Comparison of ENCODE assay signal across 10 mouse cellular contexts in genomic region chr17:86496123-86496771, GRCm38 (mm10). TPM values are rescaled to one million over a fixed set of nuclear protein-coding genes. Genes with fewer than 3 reads are reported as not detected.
DNase-seq lines count a peak whose midpoint lies in the region; ATAC-seq and TF ChIP-seq lines count a peak whose summit lies in the region.
"Had no signal": no experiment of that assay in that cellular context is flagged by ENCODE, and none has a peak within 500 bp of the region (broad histone marks: within the 10 kb centered on the region; RNA-seq: fewer than 3 reads in every experiment).

No protein-coding gene starts in this region.

- TF ChIP-seq EP300 in CH12.LX (IDR thresholded peaks at IDR 0.05; ENCODE audit: low read length) = no peak
- TF ChIP-seq EP300 in liver, embryonic 14.5 days (IDR thresholded peaks at IDR 0.05; ENCODE audit: low read depth) = no peak
- TF ChIP-seq EP300 in stomach, postnatal 0 days (optimal IDR thresholded peaks at IDR 0.05) = no peak

- in situ Hi-C loops in CH12.LX (cut with MboI; ENCODE audit: low pct_ligation_motif_present, low pct_unique_long_range_greater_than_20kb, low sequenced_read_pairs) = loop anchor here (25.0 kb wide), 1 partner anchor 541 kb away; the partner anchor contains the start of genes Cript and Pigf

- no peaks in the 10 kb centered on the region for H3K79me2 ChIP-seq in CH12.LX (replicated peaks; ENCODE audit: control insufficient read depth, extremely low read depth, insufficient read depth, poor library complexity, severe bottlenecking)

- H3K36me3 ChIP-seq in heart, embryonic 10.5 days = peaks cover 24% of the 10 kb centered on the region
- peaks cover 52 to 75% of the 10 kb centered on the region in 2 experiments for H3K36me3 ChIP-seq in CH12.LX (replicated peaks in 1 of 2; ENCODE audit: control insufficient read depth in 1 of 2, insufficient read depth in 1 of 2, low read length in 1 of 2)
- no peaks in the 10 kb centered on the region for H3K36me3 ChIP-seq in liver, embryonic 14.5 days (replicated peaks; ENCODE audit: control insufficient read depth, insufficient read depth, low read depth)
- H3K36me3 ChIP-seq in stomach, postnatal 0 days (ENCODE audit: control insufficient read depth, insufficient read depth, low read length) = no peaks in the 10 kb centered on the region
- peaks cover 3% of the 10 kb centered on the region; the same call in 1 of the 2 replicates for H3K36me3 ChIP-seq in forebrain, embryonic 15.5 days
- H3K36me3 ChIP-seq: liver, embryonic 13.5 days had no signal

- H3K9me3 ChIP-seq in heart, embryonic 10.5 days = no peaks in the 10 kb centered on the region
- H3K9me3 ChIP-seq in CH12.LX (replicated peaks; ENCODE audit: low read length) = peaks cover 3% of the 10 kb centered on the region
- no peaks in the 10 kb centered on the region for H3K9me3 ChIP-seq in liver, embryonic 14.5 days (ENCODE audit: control insufficient read depth, low read length)
- no peaks in the 10 kb centered on the region for H3K9me3 ChIP-seq in stomach, postnatal 0 days (ENCODE audit: control insufficient read depth, low read length)
- H3K9me3 ChIP-seq in forebrain, embryonic 15.5 days = no peaks in the 10 kb centered on the region
- H3K9me3 ChIP-seq: liver, embryonic 13.5 days had no signal

- no peaks in the 10 kb centered on the region for H3K27me3 ChIP-seq in heart, embryonic 10.5 days (ENCODE audit: insufficient read depth, poor library complexity, severe bottlenecking)
- no peaks in the 10 kb centered on the region for H3K27me3 ChIP-seq in CH12.LX (replicated peaks)
- H3K27me3 ChIP-seq in liver, embryonic 14.5 days (ENCODE audit: control insufficient read depth, insufficient read depth, low read length) = no peaks in the 10 kb centered on the region
- no peaks in the 10 kb centered on the region for H3K27me3 ChIP-seq in stomach, postnatal 0 days (ENCODE audit: control insufficient read depth, insufficient read depth, low read length)
- H3K27me3 ChIP-seq in forebrain, embryonic 15.5 days = no peaks in the 10 kb centered on the region
- H3K27me3 ChIP-seq: liver, embryonic 13.5 days had no signal

- WGBS in heart, embryonic 10.5 days = 85% methylated on average over 9 of the region's 9 CpGs
- WGBS in liver, embryonic 14.5 days (ENCODE audit: insufficient replicate concordance) = 70% methylated on average over 9 of the region's 9 CpGs
- 79% methylated on average over 9 of the region's 9 CpGs for WGBS in stomach, postnatal 0 days
- 95% methylated on average over 9 of the region's 9 CpGs for WGBS in forebrain, embryonic 15.5 days

- H3K27ac ChIP-seq in heart, embryonic 10.5 days = no peak overlapping the region
- H3K27ac ChIP-seq in CH12.LX (ENCODE audit: insufficient read depth, low read depth) = no peak overlapping the region
- H3K27ac ChIP-seq in liver, embryonic 14.5 days = no peak overlapping the region
- no peak overlapping the region for H3K27ac ChIP-seq in stomach, postnatal 0 days (replicated peaks)
- H3K27ac ChIP-seq in forebrain, embryonic 15.5 days (replicated peaks) = no peak overlapping the region
- H3K27ac ChIP-seq: liver, embryonic 13.5 days had no signal

- intact Hi-C loops in heart, postnatal 36 days (cut with DNase I) = loop anchor here (1.0 to 2.0 kb wide), 3 partner anchors 259 to 410 kb away; no protein-coding TSS in a partner anchor

- H3K9ac ChIP-seq in CH12.LX (ENCODE audit: insufficient read depth, low read depth) = no peak overlapping the region
- no peak overlapping the region for H3K9ac ChIP-seq in liver, embryonic 14.5 days (replicated peaks)
- H3K9ac ChIP-seq in stomach, postnatal 0 days (ENCODE audit: low read length) = no peak overlapping the region
- H3K9ac ChIP-seq in forebrain, embryonic 15.5 days (replicated peaks) = no peak overlapping the region
- H3K9ac ChIP-seq: liver, embryonic 13.5 days had no signal

- dilution Hi-C loops in CH12.LX (cut with MboI; ENCODE audit: extremely low pct_ligation_motif_present, extremely low pct_unique_long_range_greater_than_20kb, low sequenced_read_pairs) = no loop called here

- peak; percentile 45 to 59 for DNase-seq in heart, postnatal 36 days
- DNase-seq in heart, embryonic 10.5 days (ENCODE audit: low spot score) = no peak
- peak; percentile 50 for DNase-seq in CH12.LX (ENCODE audit: extremely low read depth)
- DNase-seq in adrenal gland, postnatal 25 days = peak; percentile 36
- peak; percentile 35 for DNase-seq in hindlimb bud, embryonic 11.5 days (ENCODE audit: extremely low spot score, low read depth, low spot score)
- peak in 1 of 3 experiments; percentile 14 for DNase-seq in liver, embryonic 14.5 days (ENCODE audit: low read depth in 3 of 3, low spot score in 3 of 3)
- peak; percentile 50 for DNase-seq in stomach, postnatal 0 days (ENCODE audit: low spot score)
- DNase-seq: liver, embryonic 13.5 days had no signal

- TF ChIP-seq CTCF in CH12.LX (conservative IDR thresholded peaks at IDR 0.05 in 1 of 2, IDR thresholded peaks at IDR 0.05 in 1 of 2; ENCODE audit: low read depth in 2 of 2, low read length in 2 of 2) = peak; percentile 41 to 81
- peak; percentile 45; the same call in 1 of the 2 replicates for TF ChIP-seq CTCF in liver, embryonic 14.5 days (IDR thresholded peaks at IDR 0.05; ENCODE audit: low read depth)
- TF ChIP-seq CTCF in stomach, postnatal 0 days (IDR thresholded peaks at IDR 0.05; ENCODE audit: low read depth) = peak; percentile 87

- ATAC-seq in liver, embryonic 14.5 days (ENCODE audit: insufficient read depth) = no peak
- peak; percentile 38; the same call in 1 of the 2 replicates for ATAC-seq in stomach, postnatal 0 days (ENCODE audit: low FRiP score, low TSS enrichment)
- ATAC-seq in forebrain, embryonic 15.5 days (replicated peaks) = no peak

- TF ChIP-seq RAD21 in CH12.LX (IDR thresholded peaks at IDR 0.05; ENCODE audit: low read depth, low read length) = peak; percentile 83

- no peak overlapping the region for H3K4me2 ChIP-seq in CH12.LX (ENCODE audit: insufficient read depth, low read depth, poor library complexity, severe bottlenecking)
- H3K4me2 ChIP-seq in liver, embryonic 14.5 days (ENCODE audit: low read depth) = no peak overlapping the region
- no peak overlapping the region for H3K4me2 ChIP-seq in stomach, postnatal 0 days (replicated peaks; ENCODE audit: low read depth)
- H3K4me2 ChIP-seq in forebrain, embryonic 15.5 days (replicated peaks) = no peak overlapping the region
- H3K4me2 ChIP-seq: liver, embryonic 13.5 days had no signal

- no peak for TF ChIP-seq POLR2A in CH12.LX (IDR thresholded peaks at IDR 0.05; ENCODE audit: low read depth, low read length)

- H3K4me1 ChIP-seq in heart, embryonic 10.5 days = peaks cover 32% of the 10 kb centered on the region
- H3K4me1 ChIP-seq in CH12.LX (ENCODE audit: control insufficient read depth in 1 of 2, insufficient read depth in 2 of 2) = peaks cover under 1 to 18% of the 10 kb centered on the region in 2 experiments; a peak in 3 of 4 replicates
- peaks cover 0 to 19% of the 10 kb centered on the region in 2 experiments; a peak in 2 of 4 replicates for H3K4me1 ChIP-seq in liver, embryonic 14.5 days (replicated peaks; ENCODE audit: control insufficient read depth in 2 of 2, insufficient read depth in 2 of 2, low read length in 1 of 2)
- H3K4me1 ChIP-seq in stomach, postnatal 0 days (replicated peaks; ENCODE audit: control insufficient read depth, insufficient read depth) = no peaks in the 10 kb centered on the region
- no peaks in the 10 kb centered on the region for H3K4me1 ChIP-seq in forebrain, embryonic 15.5 days

- H3K4me3 ChIP-seq in heart, embryonic 10.5 days = no peak overlapping the region
- H3K4me3 ChIP-seq in CH12.LX (replicated peaks in 1 of 3; ENCODE audit: low read depth in 2 of 3, low read length in 2 of 3, poor library complexity in 1 of 3) = no peak overlapping the region
- H3K4me3 ChIP-seq in liver, embryonic 14.5 days (ENCODE audit: insufficient read depth in 1 of 2, low read depth in 2 of 2, low read length in 2 of 2) = no peak overlapping the region
- H3K4me3 ChIP-seq in stomach, postnatal 0 days (ENCODE audit: low read depth, low read length) = no peak overlapping the region
- H3K4me3 ChIP-seq in forebrain, embryonic 15.5 days = no peak overlapping the region
- H3K4me3 ChIP-seq: liver, embryonic 13.5 days had no signal

TF ChIP-seq in CH12.LX, 34 proteins besides CTCF, POLR2A, EP300 and RAD21:
- TF ChIP-seq MAFK (IDR thresholded peaks at IDR 0.05; ENCODE audit: insufficient replicate concordance, low read length) (no peak), ZC3H11A (IDR thresholded peaks at IDR 0.05; ENCODE audit: low read depth, low read length) (peak; percentile 62), TBP (conservative IDR thresholded peaks at IDR 0.05; ENCODE audit: low read depth, low read length) (no peak), SMC3 (IDR thresholded peaks at IDR 0.05; ENCODE audit: low read depth, low read length) (peak; percentile 82), NRF1 (IDR thresholded peaks at IDR 0.05; ENCODE audit: low read depth, low read length) (no peak), MAX (IDR thresholded peaks at IDR 0.05; ENCODE audit: low read length) (0 out of 2 replicates have a peak, but pooled peaks have one; percentile 15)

RNA-seq across cellular contexts. Expression of gene Gm10309, which starts 8.8 kb away (rescaled TPM):
- under 1 TPM in 1 of 2 experiments, not detected in 1; 0.16 TPM for total RNA-seq in heart, postnatal 36 days (2021)
- polyA plus RNA-seq in heart, embryonic 10.5 days (2016; fragmentation: Nextera tagmentation; extraction: Ambion mirVana) = 0.38 and 0.44 TPM in 2 replicates
- 0.17 and 0.25 TPM in 2 replicates for total RNA-seq in CH12.LX (2012; rRNA removed)
- total RNA-seq in CH12.LX (2014; rRNA removed) = not detected in 2 replicates
- polyA plus RNA-seq in CH12.LX (2012; ENCODE audit: insufficient read length, low read depth) = 0.20 and 0.53 TPM in 2 replicates
- total RNA-seq in adrenal gland, postnatal 25 days (2021) = not detected in 2 replicates
- polyA plus RNA-seq in liver, embryonic 14.5 days (2012; rRNA removed) = not detected in 2 replicates
- polyA plus RNA-seq in liver, embryonic 14.5 days (2014; fragmentation: Nextera tagmentation; extraction: Ambion mirVana) = 0.06 TPM in 1 of 2 replicates, not detected in the other
- polyA plus RNA-seq in stomach, postnatal 0 days (2015; fragmentation: Nextera tagmentation; extraction: Ambion mirVana) = 0.07 and 0.08 TPM in 2 replicates
- polyA plus RNA-seq in forebrain, embryonic 15.5 days (2015; fragmentation: Nextera tagmentation; extraction: Ambion mirVana) = 0.47 and 0.65 TPM in 2 replicates
- total RNA-seq: common myeloid progenitor, adult 5-6 weeks had no signal
- polyA plus RNA-seq: liver, embryonic 13.5 days had no signal
